Mouse (Mus musculus) gonadal fat pad, adult 2 months (tissue): ENCODE measurements around the gene Emsy. TPM values are rescaled to one million over a fixed set of nuclear protein-coding genes. Genes with fewer than 3 reads are reported as not detected.

Source experiments
- DNase-seq: peaks from one replicate; pipeline ENCODE4 v3.0.0-alpha.2; 2012; ENCODE audit warnings: low read depth
- polyA plus RNA-seq: library from polyadenylated mRNA; depleted of rRNA; stranded (reverse); fragments of >200 nt; gene quantifications from 2 replicates; pipeline ENCODE4 v1.2.3, GENCODE M21; 2012

The Emsy gene
- polyA plus RNA-seq, 1 experiment = 13.2 TPM

- DNase-seq = no peak
These were observed 11.6 kb upstream of the Emsy start for GRCm38 (mm10) chr7:98667956-98668746.

GRCm38 (mm10) chr7:98665726-98666125 is 9.1 kb upstream of the Emsy start:
- DNase-seq = no peak

- DNase-seq = no peak
These were observed 8.6 kb upstream of the Emsy start for GRCm38 (mm10) chr7:98665166-98665565.

GRCm38 (mm10) chr7:98655681-98656530 is 677 bp downstream of the Emsy start:
- no peak for DNase-seq

- DNase-seq = no peak
These were observed 4.9 kb downstream of the Emsy start for GRCm38 (mm10) chr7:98651651-98652050.

- DNase-seq = no peak
These were observed 12.3 kb downstream of the Emsy start for GRCm38 (mm10) chr7:98644238-98644637.

GRCm38 (mm10) chr7:98636607-98637006 is 20.0 kb downstream of the Emsy start:
- no peak for DNase-seq

GRCm38 (mm10) chr7:98633032-98633431 is 23.6 kb downstream of the Emsy start:
- no peak for DNase-seq

GRCm38 (mm10) chr7:98629947-98630346 is 26.6 kb downstream of the Emsy start:
- DNase-seq = no peak

GRCm38 (mm10) chr7:98617739-98618138 is 38.8 kb downstream of the Emsy start:
- no peak for DNase-seq

- DNase-seq = no peak
These were observed 43.6 kb downstream of the Emsy start for GRCm38 (mm10) chr7:98612936-98613335.

- no peak for DNase-seq
These were observed 48.1 kb downstream of the Emsy start for GRCm38 (mm10) chr7:98608520-98608919.

- DNase-seq = no peak
These were observed 49.4 kb downstream of the Emsy start for GRCm38 (mm10) chr7:98607158-98607557.

GRCm38 (mm10) chr7:98601715-98602114 is 54.9 kb downstream of the Emsy start:
- no peak for DNase-seq

GRCm38 (mm10) chr7:98597402-98597801 is 59.2 kb downstream of the Emsy start:
- no peak for DNase-seq

GRCm38 (mm10) chr7:98594731-98595130 is 61.9 kb downstream of the Emsy start:
- DNase-seq = no peak

- no peak for DNase-seq
These were observed 63.3 kb downstream of the Emsy start for GRCm38 (mm10) chr7:98593276-98593675.

- DNase-seq = no peak
These were observed 67.6 kb downstream of the Emsy start for GRCm38 (mm10) chr7:98589028-98589427.

- DNase-seq = no peak
These were observed 70.3 kb downstream of the Emsy start for GRCm38 (mm10) chr7:98586313-98586712.

GRCm38 (mm10) chr7:98584555-98584954 is 72.0 kb downstream of the Emsy start:
- no peak for DNase-seq

GRCm38 (mm10) chr7:98581266-98581665 is 75.3 kb downstream of the Emsy start:
- no peak for DNase-seq

- DNase-seq = no peak
These were observed 76.1 kb downstream of the Emsy start for GRCm38 (mm10) chr7:98580441-98580840.

- no peak for DNase-seq
These were observed 76.9 kb downstream of the Emsy start for GRCm38 (mm10) chr7:98579731-98580130.
